Mouse (Mus musculus): ENCODE data around the gene Rtl9.

Rtl9 gene

DNA sequence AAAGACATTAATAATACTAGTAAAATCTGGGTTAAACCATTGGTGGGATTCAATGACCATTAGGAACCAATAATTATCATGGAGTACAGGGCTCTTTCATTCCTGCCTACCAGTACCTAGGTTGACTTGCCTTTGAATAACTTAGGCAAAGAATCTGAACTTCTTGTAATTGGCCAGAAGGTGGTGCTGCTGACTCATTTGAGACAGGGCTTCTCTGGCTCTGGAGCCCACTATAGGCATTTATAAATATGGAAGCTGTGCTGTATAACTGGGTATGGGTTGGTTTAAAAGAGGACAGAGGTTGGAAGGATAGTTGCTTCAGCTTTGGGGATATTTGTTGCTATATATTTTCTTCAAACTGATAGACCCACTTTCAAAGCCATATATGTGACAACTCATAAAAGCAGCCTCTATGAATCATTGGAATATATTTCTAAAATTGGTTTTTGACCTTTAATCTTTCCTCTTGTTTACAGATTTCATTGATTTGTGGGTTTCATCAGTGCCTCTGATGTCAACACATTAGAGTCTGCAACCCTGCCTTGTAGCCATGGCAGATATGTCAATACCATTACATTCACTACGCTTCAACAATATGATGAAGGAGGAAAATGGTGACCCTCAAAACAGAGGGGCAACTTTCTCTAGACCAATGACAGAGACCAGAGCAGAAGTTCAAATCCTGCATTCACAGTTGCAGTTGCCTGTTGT is at the start of gene Rtl9:
Gene Rtl9, plus strand, starts transcription at position 551 of the 711 bp plus-strand sequence.
- DNase-seq = no peak

DNA sequence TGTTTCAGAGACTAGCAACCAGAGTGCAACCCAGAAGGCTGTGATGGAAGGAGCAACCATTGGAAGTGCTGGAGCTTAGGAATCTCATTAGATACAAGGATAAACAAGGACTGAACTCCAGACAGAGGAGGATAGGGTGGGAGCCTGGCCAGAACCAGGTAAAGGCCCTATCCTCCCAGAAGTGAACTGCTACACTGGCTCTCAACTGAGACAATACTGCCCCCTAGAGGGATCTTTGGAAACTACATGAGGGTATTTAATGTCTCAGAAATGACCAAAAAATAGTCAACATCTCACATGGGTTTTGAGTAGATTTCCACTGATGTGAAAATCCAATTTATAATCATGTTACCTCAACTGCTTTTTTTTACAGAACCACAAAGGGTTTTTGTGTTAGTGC is 47.9 kb upstream of the Rtl9 start:
- peak; percentile 10 for DNase-seq

DNA sequence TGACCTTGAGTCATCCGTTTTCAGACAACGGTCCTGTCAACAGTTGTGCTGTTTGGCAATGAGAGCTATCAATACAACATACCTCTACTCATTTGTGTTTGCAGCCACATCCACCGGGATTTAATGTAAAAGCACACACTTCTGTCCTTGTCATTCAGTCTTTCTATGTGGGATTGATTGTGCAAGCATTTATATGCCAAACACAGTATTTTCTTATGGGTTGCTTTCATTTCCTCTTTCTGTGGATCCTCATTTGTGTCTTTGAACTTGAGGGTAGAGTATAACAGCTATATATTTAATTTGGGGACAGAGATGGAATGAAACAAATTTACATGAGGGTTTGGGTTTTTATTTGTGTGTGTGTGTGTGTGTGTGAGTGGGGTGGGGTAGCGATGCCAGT is 47.5 kb upstream of the Rtl9 start:
- no peak for DNase-seq

DNA sequence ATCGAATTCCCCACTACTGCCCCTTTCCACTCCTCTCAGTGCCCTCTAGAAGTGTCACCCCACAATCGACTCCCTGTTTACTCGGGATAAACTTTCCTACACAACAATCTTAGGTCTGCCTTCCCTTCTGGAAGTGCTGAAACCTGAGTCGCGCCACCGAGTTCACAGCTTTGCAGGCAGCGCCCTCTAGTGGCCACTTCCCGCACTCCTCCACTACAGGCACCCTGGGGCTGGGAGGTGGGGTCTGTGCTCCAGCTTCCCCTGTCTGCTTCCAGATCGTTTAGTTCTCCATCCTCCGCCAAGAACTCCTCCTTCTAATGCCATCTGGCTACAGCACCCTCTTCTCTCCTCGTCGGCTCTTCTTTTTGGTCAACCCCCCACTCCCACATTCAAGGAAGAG is 40.6 kb upstream of the Rtl9 start:
- peak; percentile 46 for DNase-seq

DNA sequence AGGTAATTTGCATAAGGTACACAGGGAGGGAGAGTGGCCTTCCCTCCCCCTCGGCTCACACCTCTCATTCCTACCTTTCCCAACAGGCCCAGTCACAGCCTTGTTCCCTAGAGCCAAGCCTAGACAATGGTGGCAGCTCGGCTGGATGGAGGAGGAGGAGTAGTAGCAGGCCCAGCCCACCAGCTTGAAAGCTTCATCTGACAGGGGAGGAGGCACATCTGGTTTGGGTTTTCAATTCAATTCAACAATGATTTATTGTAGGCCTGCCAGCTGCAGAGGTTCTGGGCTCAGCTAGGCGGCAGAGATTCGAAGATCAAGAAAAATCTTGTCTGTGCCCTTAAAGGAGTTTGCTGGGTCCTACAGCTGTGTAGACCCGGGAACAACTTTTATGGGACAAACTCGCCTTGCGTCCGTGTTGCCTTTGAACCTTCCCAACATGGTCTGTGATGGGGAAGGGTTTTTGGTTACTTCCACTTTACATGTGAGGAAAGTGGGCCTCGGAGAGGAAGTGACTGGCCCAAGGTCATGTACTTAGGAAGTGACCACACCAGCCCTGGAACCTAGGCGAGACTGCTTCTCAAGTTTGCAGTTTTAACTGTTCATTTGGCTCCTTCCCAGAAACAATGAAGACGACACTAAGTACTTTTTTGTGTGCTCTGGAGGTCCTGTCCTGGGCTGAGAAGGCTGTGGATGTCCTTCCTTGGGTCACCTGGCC is 36.6 kb upstream of the Rtl9 start:
- DNase-seq = no peak

DNA sequence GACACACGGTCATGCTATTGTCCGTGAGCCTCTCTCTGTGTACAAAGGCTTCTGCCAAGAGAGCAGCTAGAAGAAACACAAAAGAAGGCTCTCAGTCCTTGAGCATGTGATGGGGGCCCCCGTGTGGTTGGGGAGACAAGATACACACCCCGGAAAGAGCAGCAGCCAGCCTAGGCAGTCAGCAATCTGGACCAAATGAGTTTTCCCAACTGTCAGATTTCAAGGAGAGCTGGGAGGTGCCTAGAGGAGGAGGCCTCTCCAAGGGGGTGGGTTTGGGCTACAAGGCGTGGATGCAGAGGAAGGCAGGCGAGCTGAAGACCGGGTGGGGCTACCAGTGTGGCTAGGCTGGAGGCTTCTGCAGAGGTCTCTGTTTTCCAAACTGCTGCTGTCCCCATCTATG is 35.6 kb upstream of the Rtl9 start:
- no peak for DNase-seq

DNA sequence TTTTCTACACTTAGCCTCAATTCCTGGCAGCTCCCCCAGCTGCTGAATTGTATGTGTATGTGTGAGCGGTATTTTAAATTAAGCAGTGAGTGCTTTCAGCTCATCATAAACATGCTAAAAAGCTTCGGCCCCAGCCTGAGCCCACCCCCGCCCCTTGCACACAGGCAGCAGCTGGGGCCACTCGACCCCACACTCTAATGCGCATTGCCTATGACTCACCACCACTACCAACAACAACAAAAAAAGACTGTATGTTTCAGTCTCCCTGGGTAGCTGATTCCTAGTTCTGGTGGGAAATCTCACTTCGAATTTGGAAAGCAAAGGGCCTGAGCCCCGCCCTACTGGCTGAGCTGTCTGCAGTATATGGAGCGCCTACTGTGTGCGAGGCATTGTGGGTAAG is 35.1 kb upstream of the Rtl9 start:
- no peak for DNase-seq

DNA sequence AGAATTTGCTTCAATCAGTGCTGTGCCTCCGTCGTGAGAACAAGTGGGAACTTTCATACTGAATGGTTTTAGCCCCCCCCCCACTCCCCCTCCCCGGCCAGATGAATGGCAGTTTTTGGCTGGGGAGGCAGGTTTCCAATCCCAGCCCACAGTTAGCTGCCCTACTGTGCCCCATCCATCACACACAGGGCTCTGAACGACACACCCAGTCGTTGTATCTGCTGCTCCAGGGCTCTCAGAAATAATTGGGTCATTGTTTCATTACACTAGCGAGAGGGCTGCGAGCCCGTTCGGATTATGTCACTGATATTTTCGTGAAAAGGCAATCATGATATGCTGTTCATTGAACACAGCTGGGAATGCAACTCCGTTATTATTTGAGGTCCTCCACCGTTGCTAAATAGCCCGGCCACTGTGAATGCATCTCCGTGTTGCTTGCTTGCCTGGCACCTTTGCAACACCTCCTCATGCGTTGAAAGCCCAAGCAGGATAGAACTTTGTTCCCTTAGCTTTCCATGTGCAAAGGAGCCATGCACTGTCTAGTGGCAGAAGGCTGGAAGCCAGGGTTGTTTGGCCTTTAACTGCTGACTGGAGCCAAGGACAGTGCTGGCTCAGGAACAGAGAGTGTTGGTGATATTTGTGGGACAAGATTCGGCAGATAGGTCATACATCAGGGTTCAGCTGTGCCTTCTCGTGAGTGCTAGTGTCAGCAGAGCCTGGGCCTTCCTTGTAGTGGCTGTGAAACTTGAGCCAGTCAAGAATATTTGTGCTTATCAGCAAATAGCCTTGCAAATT is 32.9 kb upstream of the Rtl9 start:
- DNase-seq = peak; percentile 21

DNA sequence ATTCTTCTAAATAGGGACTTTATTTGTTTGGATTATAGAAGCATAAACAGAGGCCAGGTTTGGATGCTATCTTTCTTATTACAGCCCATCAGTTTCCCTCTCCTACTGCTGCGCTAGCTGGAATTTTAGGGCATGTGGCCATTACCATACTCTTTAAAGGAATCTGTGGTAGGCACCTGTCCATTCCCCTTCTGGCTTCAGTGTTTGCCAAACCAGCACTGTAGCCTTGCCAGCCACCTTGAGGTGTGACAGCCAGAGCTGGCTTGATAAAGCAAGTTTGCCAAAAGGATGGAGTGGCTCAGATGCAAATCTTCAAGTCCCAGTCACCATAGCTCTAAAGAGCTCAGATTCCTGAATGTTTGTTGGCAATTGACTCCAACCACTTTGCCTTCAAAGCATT is 32.3 kb upstream of the Rtl9 start:
- peak; percentile 52 for DNase-seq

DNA sequence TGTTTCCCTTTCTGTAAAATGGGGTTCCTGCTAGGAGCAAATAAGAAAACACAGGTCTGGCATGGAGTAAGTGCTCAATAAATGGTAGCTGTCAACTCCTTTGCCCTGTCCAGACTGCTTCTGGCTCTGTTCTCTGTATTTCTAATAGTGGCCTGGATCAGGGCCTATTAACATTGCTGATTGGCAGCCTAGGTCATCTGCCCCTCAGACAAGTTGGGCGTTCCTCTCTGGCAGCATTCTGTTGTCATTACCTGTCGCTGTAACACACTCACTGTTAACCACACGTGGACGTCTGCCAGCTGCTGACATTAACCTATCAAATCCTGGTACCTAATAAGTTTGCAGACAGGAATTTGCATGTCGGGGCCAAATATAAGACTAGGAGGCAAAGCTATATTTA is 31.8 kb upstream of the Rtl9 start:
- no peak for DNase-seq

DNA sequence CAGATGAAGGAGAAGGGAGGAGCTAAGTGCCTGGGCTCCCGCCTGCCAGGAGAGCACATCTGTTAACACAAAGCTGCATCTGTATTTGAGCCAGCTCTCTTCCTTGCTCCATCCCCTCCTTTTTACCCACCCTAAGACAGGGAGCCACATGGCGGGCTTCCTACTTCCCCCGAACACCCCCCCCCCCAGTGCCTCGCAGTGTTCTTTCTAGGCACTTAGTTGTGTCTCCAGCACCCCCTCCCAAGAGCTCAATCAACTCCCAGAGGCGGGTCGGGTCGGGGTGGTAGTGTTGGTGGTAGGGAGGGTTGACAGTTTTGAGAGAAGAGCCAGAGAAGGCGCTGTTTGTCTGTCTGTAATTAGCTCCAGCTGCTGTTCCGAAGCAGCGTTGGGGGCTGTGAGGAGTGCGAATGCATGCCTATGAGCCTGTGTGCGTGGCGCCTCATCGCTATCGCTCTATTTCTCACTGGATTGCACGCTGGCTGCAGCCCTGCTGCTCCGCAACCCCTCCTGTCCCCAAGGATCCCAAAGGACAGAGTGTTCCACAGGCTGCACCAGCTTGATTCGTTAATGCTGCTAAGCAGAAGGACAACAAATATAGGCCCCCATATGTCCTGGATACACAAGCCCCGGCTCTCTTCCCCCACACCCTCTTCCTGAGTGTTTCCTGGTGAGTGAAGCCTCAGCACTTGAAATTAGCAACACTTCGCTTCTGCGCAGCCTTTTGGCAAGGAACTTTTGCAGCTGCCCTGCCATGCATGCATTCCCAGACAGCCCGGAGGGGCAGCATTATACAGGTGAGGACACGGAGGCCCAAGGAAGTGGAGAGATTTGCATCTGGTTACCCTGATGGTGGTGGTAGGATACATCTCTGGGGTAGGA is 18.7 kb upstream of the Rtl9 start:
- DNase-seq = no peak

DNA sequence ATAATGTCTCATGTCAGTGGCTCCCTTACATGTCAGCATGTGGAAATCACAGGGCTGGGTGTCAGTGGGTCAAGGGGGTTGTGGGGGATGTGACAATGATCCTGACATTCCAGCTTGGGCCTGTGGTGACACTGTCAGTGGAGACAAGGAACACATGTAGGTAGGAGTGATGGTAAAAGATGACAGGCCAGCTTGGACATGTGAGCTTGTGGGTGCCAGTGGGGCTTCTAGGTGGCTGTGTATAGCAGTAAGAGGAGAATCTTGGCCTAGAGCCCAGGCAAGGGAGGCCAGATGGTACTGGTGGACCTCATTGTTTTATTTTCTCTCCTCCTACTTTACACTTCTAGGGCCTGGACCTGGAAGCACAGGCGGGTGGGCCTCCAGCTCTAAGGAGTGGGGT is 16.7 kb upstream of the Rtl9 start:
- peak; percentile 33 for DNase-seq

DNA sequence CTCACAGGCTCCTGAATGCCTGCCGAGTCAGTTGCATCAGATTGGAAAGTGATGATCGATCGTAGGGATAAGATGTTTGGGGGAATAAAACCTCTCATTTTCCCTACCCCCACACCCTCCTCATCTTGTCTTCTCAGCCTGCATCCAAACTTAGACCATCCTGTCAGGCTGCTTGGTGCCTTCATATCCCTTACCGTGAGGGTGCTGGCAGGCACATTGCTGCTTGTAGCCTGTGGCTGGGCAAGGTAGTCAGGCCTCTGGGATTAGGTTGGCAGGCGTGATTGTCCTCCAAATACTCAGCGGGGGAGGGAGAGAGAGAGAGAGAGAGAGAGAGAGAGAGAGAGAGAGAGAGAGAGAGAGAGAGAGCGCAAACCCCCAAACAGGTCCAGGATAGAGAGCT is 11.2 kb upstream of the Rtl9 start:
- DNase-seq = no peak

DNA sequence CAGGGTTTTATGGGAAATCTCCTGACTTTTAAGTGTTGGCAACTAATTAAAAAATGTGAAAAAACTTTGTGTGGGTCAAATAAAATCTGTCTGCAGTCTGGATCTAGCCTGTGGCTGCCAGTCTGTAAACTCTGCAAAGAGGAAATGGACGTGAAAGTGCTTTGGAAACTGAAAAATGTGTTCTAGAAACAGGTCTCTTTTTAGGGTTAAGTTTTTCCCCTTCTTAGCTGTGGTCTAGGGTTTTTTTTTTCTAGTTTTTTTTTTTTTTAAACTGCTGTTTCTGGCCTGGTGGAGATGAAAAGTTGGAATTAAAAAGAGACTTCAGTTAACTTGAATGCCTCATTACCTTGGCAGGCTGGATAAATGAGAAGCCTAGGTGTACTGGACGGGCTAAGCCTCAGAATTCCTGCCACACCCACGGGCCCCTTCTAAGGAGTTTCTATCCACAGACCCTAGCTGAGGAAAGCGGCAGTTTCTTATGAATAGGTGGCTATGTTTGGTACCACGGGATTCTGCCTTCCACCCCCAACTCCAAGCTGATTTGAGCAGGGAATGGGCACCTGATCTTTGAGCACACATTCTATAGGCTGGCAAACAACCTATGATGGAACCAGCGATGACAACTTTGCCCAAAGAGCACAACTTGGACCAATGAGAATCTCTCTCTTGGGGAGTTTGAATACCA is 8.3 kb upstream of the Rtl9 start:
- no peak for DNase-seq

DNA sequence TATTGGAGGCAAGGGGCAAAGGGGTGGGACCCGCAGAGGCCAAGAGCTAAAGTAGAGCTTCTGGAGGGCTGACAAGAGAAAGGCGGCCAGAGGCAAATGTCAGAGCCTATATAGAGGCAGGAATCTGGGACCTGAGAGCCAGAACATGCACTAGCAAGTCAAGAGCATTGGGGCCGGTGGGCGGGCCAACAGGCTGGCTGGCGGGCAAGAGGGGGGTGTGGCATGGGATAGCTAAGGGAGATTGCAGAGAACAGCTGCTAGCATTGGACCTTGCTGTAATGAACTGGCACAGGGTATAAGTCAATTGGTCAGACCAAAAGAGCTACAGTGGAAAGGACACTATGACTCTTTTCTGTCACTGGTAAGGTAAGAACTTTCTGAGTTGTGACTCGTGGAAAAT is 1.8 kb upstream of the Rtl9 start:
- no peak for DNase-seq

DNA sequence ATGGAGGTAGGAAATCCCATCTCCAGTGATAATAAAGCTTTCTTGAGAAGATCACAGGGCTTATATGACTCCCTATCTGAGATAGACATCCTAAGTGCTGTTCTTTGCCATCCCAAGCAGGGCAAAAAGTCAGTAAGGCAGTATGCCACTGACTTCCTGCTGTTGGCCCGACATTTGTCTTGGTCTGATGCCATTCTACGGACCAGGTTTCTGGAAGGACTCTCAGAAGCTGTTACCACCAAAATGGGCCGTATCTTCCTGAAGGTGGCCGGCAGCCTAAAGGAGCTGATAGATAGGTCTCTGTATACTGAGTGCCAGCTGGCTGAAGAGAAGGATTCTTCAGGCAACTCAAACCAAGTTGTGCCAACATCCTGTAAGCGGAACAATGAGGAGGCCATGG is 3.8 kb downstream of the Rtl9 start:
- DNase-seq = no peak

DNA sequence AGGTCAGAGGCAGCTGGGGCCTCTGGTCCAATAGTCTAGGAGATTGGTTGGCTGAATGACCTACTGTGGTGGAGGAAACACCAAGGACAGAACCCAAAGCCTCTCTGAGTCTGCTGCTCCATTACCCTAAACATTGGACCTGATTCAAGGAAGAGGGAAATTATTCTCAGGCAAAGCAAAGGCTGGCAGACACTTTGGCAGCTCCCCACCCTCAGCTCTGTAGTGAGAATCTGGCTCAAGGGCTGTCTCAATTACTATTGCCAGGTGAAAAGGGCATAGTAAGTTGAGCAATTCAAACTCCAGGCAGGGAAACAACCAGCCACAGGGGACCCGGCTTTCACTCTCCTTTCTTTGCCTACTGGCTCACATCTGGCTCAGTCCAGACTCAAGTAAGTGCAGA is 6.5 kb downstream of the Rtl9 start:
- DNase-seq = no peak

DNA sequence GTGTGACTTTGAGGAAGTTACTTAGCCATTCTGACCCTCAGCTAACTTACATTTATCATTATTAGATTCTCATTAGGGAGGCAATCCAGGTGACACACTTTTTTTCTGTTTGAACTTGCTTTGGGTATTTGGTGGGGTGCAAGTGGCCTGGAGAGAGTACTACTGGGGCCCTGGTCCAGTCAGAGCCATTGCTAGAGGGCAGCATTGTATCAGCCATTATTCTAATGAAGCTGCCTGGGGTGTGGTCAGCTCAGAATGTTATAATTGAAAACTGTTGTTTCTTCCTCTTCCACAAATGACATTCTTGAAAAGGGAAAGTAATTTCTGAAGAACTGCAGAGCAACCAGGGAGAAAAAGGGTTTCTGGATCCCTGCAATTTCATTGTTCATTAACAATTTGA is 13.2 kb downstream of the Rtl9 start:
- DNase-seq = no peak
